Mouse (Mus musculus) spleen, postnatal 10 days (tissue): Measurements from ENCODE around the gene Cblb.

Experiments
- DNase-seq, 2 experiments: peaks; one replicate each; pipeline ENCODE4 v3.0.0; 2021 to 2022; ENCODE audit warnings: low spot score in 2 of 2

The Cblb gene

DNA sequence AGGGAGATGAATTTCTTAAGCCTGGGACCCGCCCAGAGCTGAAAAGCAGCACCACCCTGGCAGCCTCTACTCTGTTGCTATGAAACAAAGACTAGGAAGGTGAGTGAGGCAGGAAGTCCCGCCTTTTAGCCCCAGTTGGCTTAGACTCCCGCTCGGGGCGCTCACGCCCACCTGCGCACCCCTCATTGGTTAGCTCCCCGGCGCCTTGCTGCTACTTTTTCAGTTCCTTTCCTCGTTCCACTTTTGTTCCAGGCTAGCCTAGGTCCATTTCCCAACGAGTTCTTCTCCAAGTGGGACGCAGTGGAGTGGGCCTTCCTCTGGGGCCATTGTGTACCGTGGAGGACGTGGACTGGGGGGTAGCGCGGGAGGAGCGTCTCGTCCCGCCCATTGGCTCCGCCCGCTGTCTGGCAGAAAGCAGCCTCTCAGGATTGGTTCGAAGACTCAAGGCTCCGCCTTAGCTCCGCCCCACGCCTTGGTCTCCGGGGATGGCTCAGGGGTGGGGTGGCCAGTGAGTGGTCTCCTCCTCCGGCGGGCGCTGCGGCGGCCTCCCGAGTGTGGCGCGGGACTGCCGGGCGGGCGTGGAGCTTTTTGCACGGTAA is at the start of gene Cblb:
Gene Cblb, plus strand, starts transcription at position 135 of the 599 bp plus-strand sequence.
- peak; percentile 94 to 97 for DNase-seq

DNA sequence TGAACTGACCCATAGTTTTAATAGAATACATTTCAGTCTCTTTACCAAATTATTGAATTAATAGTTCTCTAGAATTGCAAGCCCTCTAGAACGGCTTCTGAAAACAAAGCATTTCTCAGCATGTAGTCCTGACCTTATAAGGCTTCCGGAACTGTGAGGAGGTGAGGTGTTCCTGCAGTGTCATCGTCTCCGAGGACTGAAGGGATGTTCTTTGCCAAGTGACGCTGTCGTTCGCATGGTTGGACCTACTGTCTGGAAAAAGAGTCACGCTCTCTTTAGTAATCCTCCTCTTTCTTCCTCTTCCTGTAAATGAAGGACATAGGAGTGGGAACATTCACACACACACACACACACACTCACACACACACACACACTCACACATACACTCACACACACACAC is 45.6 kb upstream of the Cblb start:
- DNase-seq: no peak

GRCm38 (mm10) chr16:51986207-51986606 is 44.8 kb upstream of the Cblb start:
- no peak for DNase-seq

GRCm38 (mm10) chr16:51987085-51987620 is 43.9 kb upstream of the Cblb start:
- no peak for DNase-seq

- DNase-seq: no peak
These were observed 43.0 kb upstream of the Cblb start for GRCm38 (mm10) chr16:51988027-51988426.

DNA sequence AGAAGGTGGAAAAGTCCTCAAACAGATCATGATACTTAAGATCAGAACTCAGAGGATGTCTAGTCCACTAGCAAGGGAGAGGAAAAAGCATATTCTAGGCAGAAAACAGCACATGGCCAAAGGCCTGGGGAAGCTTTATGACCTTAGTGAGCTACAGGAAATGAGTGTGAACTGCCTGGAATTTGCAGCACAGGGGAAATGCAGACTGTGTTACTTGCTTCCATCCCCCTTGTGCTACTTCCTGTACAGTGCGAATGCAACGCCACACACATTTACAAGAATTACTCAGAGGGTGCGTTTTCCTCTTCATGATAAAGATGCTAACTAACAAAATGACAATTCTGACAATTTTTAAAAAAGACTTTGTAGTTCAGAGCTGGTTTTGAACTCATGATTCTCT is 41.8 kb upstream of the Cblb start:
- DNase-seq: no peak

DNA sequence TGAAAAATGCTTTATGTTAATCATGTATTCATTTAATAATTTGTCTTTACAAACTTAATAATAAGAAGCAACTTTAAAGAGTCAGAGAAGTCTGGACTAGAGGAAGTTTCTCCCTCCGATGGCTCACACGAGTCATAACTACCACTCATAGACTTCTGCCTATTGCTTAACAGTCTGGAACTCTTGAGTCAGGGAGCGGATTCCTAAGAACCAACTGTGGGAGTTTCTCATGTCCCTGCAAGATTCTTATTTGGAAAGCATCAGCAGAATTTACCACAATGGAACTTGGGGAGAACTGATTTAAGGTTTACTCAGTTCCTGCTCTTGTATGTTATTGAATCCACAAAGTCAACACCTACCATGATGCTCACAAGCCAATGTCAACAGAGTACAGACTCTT is 31.0 kb upstream of the Cblb start:
- no peak for DNase-seq

DNA sequence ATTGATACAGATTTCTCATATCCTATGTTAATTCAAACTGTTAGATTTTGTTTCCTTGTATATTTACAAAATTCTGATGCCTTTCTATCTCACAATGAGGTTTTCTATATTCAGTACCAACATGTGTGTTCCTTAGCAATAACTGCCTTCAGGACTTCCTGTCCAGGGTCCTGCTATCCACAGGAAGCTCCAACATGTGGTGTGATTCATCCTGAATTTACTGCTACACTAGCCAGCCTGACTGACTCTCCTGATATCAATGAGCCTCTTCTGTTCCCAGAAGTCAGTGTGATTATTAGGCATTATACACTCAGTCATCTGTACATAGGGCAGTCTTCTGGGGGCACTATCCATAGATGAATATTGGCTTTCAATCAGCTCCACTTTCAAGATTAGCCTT is 30.2 kb upstream of the Cblb start:
- DNase-seq: no peak

- DNase-seq: no peak
These were observed 24.0 kb upstream of the Cblb start for GRCm38 (mm10) chr16:52007006-52007405.

DNA sequence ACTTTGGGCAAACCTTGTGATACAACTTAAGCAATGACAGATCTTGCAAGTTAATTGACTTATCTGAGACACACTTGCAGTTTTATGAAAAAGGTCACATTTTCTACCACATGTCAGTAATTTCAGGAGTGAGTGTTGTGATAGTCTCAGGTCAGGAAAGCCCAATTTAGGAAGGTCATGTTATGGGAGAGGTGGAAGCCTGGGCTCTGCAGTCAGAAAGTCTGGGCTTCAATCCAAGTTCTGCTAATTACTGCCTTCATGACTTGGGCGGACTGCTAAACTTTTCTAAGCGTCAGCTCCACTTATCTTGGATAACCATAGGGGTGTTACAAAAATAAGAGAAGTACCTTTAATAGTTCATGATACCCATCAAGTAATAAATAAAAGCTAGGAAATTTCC is 22.6 kb upstream of the Cblb start:
- DNase-seq: no peak

- DNase-seq: no peak
These were observed 21.6 kb upstream of the Cblb start for GRCm38 (mm10) chr16:52009421-52009820.

GRCm38 (mm10) chr16:52012984-52013383 is 18.0 kb upstream of the Cblb start:
- DNase-seq: no peak

DNA sequence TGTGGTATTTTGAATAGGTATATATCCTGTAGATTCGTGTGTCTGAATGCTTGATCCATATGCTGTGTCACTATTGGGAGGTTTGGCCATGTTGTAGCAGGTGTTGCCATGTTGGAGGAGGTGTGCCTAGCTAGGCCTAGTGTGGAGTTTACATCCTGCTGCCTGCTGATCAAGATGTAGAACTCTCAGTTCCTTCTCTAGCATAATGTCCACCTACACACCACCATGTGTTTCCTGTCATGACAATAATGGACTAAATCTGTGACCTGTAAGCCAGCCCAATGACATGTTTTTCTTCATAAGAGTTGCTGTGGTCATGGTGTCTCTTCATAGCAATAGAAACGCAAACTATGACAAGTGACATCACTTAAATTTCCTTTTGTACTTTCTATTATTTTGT is 17.2 kb upstream of the Cblb start:
- no peak for DNase-seq

DNA sequence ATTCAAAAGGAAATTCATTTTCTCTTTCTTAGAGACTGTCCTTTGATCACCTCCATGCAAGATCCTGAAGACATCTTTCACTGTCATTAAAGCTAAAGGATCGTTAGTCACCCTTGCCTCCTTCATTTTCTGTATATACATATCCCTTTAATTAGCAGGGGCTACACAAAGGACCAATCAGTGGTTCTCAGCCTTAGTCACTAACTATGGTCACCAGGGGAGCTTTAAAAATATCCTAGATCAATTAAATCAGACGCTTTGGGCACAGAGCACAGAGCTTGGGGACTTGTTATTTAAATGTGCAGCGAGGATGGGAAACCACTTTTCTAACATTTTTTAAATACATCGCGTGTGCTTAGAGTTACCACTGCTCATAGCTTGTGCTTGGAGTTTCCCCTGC is 7.6 kb upstream of the Cblb start:
- DNase-seq: no peak

- DNase-seq: no peak
These were observed 3.7 kb upstream of the Cblb start for GRCm38 (mm10) chr16:52027326-52027725.

DNA sequence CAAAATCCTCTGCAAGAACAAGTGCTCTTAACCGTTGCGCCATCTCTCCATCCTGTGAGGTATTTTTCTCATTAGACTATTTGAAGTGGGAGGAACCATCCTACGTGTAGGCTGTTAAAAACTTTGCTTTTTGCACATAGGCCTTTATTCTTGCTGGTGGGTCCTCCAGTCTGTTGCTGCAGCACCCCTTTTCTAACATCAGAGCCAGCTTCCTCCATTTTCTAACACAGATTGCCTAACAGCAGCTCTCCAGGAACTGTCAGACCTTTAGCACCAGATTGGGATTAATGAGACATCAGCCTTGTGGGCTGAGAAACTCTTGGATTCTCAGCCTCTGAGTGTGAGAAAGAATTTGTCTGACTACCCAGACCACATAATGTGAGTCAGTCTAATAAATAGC is 2.0 kb upstream of the Cblb start:
- no peak for DNase-seq

DNA sequence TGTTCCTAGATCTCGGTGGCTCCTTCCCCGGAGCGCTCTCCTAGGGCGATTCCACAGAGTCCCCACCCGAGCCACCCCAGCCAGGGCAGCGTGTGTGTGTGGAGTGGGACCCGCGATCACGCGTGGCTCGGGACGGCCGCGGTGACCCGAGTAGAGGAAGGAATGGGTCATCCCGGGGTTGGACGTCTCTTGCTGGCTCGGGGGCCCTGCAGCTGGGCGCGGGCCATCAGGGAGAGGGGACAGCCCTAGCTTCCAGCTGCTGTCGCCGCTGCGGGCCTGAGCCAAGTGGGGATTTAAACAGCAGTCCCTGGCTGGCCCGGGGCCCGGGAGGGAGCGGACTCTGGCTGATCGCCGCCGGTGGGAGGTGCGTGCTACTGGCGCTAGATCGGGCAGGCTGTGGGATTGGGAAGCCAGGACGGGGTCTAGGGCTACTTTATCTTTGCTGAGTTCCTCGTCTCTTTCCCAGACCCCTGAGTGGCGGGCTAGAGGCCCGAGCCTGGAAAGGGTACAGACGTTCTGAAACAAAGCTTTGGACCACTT is 757 bp downstream of the Cblb start:
- peak; percentile 75 to 79 for DNase-seq

DNA sequence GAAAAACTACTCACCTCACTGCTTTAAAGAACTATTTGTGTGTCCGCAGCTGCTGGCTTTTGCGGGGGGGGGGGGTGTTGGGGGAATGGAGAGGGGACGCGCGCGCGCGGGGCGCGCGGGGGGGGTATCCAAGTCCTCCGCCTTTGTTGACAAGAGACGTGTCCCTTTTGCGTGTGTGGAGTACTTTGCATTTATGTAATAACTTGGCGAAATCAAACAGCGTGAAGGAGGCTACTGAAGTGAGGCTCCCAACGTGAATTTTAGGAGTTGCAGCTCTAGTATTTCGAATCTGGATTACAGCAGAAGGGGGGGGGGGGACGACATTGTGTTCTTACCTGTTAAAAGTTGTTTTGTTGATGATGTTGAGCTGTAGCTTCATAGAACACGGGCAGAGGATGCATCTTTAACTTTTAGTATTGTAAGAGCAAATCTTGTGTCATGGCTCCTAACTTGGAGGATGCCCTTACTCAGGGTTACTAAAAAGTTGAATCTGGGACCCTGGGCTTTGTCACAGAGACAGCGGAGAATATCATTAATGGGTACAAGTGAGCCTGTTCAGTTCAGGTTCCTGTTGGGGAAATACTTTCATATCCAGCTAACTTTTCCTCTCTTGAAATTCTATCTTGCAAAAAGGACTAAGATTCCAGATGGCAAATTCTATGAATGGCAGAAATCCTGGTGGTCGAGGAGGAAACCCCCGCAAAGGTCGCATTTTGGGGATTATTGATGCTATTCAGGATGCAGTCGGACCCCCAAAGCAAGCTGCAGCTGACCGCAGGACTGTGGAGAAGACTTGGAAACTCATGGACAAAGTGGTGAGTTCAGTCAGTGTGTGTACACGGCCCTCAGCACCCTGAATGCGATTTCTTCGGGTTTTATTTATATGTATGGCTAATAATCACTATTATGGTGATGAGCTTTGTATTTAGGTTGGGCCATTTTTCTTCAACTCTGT is 1.6 kb downstream of the Cblb start:
- no peak for DNase-seq

DNA sequence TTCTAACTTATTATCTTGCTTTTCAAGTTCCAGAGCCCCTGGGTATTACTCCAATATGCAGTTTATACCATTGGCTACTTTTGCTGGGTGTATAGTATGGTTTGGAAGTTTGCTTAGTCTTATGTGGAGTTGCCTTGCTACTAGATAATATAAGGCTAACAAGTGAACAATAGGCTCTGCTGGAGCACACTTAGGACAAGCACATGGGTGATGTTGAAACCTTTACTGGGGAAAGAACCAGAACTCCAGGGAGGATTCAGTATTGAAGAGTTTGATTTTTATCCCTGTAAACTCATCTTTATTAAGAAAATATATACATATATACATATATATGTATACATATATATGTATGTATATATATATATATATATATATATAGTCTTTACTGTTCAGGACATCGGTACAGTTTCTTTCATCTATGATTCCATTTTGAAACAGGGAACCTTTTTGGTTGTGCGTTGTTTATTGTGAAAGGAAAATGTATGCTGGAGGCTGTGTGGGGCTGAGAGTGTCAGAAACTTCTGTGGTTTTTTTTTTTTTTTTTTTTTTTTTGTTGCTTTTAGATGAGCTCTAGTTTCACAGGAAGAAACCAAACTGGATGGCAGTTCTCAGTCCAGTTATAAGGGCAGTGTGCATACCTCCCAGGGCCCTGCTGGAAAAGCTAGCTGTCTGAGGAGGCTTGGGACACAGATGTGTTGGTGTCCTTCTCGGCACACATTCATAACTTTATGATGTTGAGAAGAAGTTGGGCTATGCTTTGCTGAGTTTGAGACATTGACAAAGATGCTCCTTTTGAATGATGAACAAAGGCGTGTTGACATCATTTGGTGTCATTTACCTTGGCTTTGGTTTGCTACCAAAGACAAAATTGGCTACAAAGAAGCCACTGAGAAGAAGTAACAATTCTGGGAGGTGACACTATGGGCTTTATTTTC is 2.6 kb downstream of the Cblb start:
- no peak for DNase-seq

- DNase-seq: no peak
These were observed 3.3 kb downstream of the Cblb start for GRCm38 (mm10) chr16:52034356-52034755.

DNA sequence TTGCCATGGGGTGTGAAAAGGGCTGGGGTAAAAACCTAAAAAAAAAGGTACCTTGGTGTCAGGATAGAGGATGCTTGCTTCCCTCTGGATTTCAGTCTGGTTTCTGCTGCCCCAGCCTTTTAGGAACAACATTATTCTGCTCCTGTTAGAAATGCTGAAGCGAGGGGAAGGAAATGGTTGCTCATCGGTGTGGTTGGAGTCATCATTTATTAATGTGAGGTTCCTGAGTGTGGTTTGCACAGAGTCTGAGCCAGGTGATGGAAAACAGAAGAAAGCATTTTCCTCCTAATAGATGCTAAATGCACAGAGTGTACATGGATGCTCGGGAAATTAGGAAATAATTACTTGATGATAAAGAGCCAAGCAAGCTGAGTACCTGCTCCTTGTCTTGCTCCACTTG is 5.3 kb downstream of the Cblb start:
- DNase-seq: no peak

DNA sequence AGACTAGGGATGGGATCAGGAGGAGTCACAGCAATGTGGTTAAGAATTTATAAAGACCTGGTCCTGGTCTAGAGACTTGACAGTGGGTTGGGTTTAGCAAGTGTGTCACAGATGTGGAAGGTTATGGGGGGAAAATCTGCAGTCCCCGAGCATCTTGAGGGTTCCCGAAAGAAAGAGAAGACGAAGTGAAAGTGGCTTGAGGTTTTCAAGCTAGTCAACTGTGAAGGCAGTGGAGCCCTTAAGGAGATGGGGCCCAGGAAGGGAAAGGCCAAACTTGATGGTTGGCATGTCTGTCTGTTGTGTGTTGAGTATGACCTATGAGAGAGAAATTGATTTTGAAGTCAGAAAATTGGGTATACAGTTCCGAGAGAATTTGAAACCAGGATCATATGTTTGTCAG is 7.3 kb downstream of the Cblb start:
- DNase-seq: peak in 1 of 2 experiments; percentile 45
